In genomic region chr16:65816059-65816458, GRCm38 (mm10) we compare ENCODE assay signal across 10 mouse cellular contexts. TPM values are rescaled to one million over a fixed set of nuclear protein-coding genes. Genes with fewer than 3 reads are reported as not detected.
DNase-seq lines count a peak whose midpoint lies in the region; ATAC-seq and TF ChIP-seq lines count a peak whose summit lies in the region.
"Had no signal": no experiment of that assay in that cellular context is flagged by ENCODE, and none has a peak within 500 bp of the region (broad histone marks: within the 10 kb centered on the region; RNA-seq: fewer than 3 reads in every experiment).

No protein-coding gene starts in this region.

- H3K4me1 ChIP-seq in heart, embryonic 13.5 days, result peaks cover 12% of the 10 kb centered on the region
- H3K4me1 ChIP-seq in ES-Bruce4 (ENCODE audit: control insufficient read depth, insufficient read depth, low read length), result no peaks in the 10 kb centered on the region
- H3K4me1 ChIP-seq in forebrain, embryonic 15.5 days, result peaks cover 13% of the 10 kb centered on the region
- no peaks in the 10 kb centered on the region for H3K4me1 ChIP-seq in midbrain, embryonic 11.5 days (ENCODE audit: control insufficient read depth, insufficient read depth, low read length)

- peaks cover 12% of the 10 kb centered on the region; the same call in 1 of the 2 replicates for H3K27me3 ChIP-seq in heart, embryonic 13.5 days (replicated peaks)
- no peaks in the 10 kb centered on the region; the same call in none of the 2 replicates for H3K27me3 ChIP-seq in ES-Bruce4 (ENCODE audit: control insufficient read depth, insufficient read depth, low read length, poor library complexity, severe bottlenecking)
- H3K27me3 ChIP-seq in forebrain, embryonic 15.5 days, result peaks cover 8% of the 10 kb centered on the region
- H3K27me3 ChIP-seq in midbrain, embryonic 11.5 days (ENCODE audit: control insufficient read depth, insufficient read depth, low read length), result peaks cover 8% of the 10 kb centered on the region

- TF ChIP-seq POLR2A in ES-Bruce4 (IDR thresholded peaks at IDR 0.05; ENCODE audit: insufficient read depth, low read length), result no peak

- H3K4me3 ChIP-seq in heart, embryonic 13.5 days, result peak overlapping the region; percentile 79
- peak overlapping the region; percentile 79 for H3K4me3 ChIP-seq in ES-Bruce4 (ENCODE audit: low read depth, low read length)
- H3K4me3 ChIP-seq in forebrain, embryonic 15.5 days, result peak overlapping the region; percentile 68
- peak overlapping the region; percentile 63; the same call in 1 of the 2 replicates for H3K4me3 ChIP-seq in midbrain, embryonic 11.5 days (ENCODE audit: low read depth, low read length)

- no peak overlapping the region for H3K27ac ChIP-seq in heart, embryonic 13.5 days (replicated peaks)
- H3K27ac ChIP-seq in ES-Bruce4 (ENCODE audit: insufficient read depth, low read length), result no peak overlapping the region
- H3K27ac ChIP-seq in forebrain, embryonic 15.5 days (replicated peaks), result no peak overlapping the region
- H3K27ac ChIP-seq in midbrain, embryonic 11.5 days (ENCODE audit: low read depth, low read length), result no peak overlapping the region

- no peak for TF ChIP-seq EP300 in ES-Bruce4 (IDR thresholded peaks at IDR 0.05; ENCODE audit: insufficient read depth, low read depth, low read length)

- ATAC-seq in heart, embryonic 13.5 days (ENCODE audit: extremely low read depth, insufficient number of reproducible peaks, low FRiP score, low TSS enrichment), result no peak
- no peak for ATAC-seq in forebrain, embryonic 15.5 days (replicated peaks)
- no peak for ATAC-seq in midbrain, embryonic 11.5 days (ENCODE audit: low FRiP score)

- peak overlapping the region; percentile 81; the same call in 1 of the 2 replicates for H3K9ac ChIP-seq in heart, embryonic 13.5 days
- peak overlapping the region; percentile 27 for H3K9ac ChIP-seq in ES-Bruce4 (ENCODE audit: low read depth, poor library complexity, severe bottlenecking)
- no peak overlapping the region for H3K9ac ChIP-seq in forebrain, embryonic 15.5 days (replicated peaks)
- no peak overlapping the region; the same call in 1 of the 2 replicates for H3K9ac ChIP-seq in midbrain, embryonic 11.5 days (ENCODE audit: low read length)

- no peaks in the 10 kb centered on the region for H3K36me3 ChIP-seq in heart, embryonic 13.5 days
- H3K36me3 ChIP-seq in ES-Bruce4 (ENCODE audit: control insufficient read depth, insufficient read depth, low read length, poor library complexity, severe bottlenecking), result no peaks in the 10 kb centered on the region
- no peaks in the 10 kb centered on the region for H3K36me3 ChIP-seq in forebrain, embryonic 15.5 days
- no peaks in the 10 kb centered on the region for H3K36me3 ChIP-seq in midbrain, embryonic 11.5 days (ENCODE audit: control insufficient read depth, insufficient read depth, low read length)

- no peak for DNase-seq in heart, postnatal 4 days
- DNase-seq in midbrain, embryonic 11.5 days (ENCODE audit: low spot score, missing footprints), result peak; percentile 85
- DNase-seq in thymus, postnatal 25 days, result no peak
- DNase-seq in urinary bladder, adult 2 months (ENCODE audit: low spot score), result no peak
- no peak for DNase-seq in T-cell, adult 2 months (ENCODE audit: low spot score)

- no peak for TF ChIP-seq CTCF in ES-Bruce4 (IDR thresholded peaks at IDR 0.05; ENCODE audit: low read depth, low read length)

- WGBS in heart, embryonic 13.5 days, result 26% methylated on average over 3 of the region's 3 CpGs
- 24% methylated on average over 3 of the region's 3 CpGs for WGBS in forebrain, embryonic 15.5 days
- 16% methylated on average over 3 of the region's 3 CpGs for WGBS in midbrain, embryonic 11.5 days

- H3K9me3 ChIP-seq in heart, embryonic 13.5 days, result peaks cover 8% of the 10 kb centered on the region; the same call in 1 of the 2 replicates
- no peaks in the 10 kb centered on the region for H3K9me3 ChIP-seq in ES-Bruce4 (replicated peaks; ENCODE audit: control insufficient read depth, insufficient read depth, low read length, poor library complexity, severe bottlenecking)
- no peaks in the 10 kb centered on the region for H3K9me3 ChIP-seq in forebrain, embryonic 15.5 days
- no peaks in the 10 kb centered on the region for H3K9me3 ChIP-seq in midbrain, embryonic 11.5 days (ENCODE audit: control insufficient read depth, low read length)

- peak overlapping the region; percentile 97 for H3K4me2 ChIP-seq in heart, embryonic 13.5 days
- H3K4me2 ChIP-seq in forebrain, embryonic 15.5 days (replicated peaks), result peak overlapping the region; percentile 85
- H3K4me2 ChIP-seq in midbrain, embryonic 11.5 days, result peak overlapping the region; percentile 97

RNA-seq across cellular contexts. Expression of gene Vgll3, which starts 1.0 kb away (rescaled TPM):
- polyA plus RNA-seq in heart, embryonic 13.5 days (2015; fragmentation: Nextera tagmentation; extraction: Ambion mirVana), result 2.2 and 2.9 TPM in 2 replicates
- total RNA-seq in heart, postnatal 4 days (2021), result 1 to 10 TPM; 3.7 to 4.3 TPM
- 31.1 and 34.7 TPM in 2 replicates for polyA plus RNA-seq in ES-Bruce4 (2011; ENCODE audit: insufficient read depth, insufficient read length, low read depth, missing spikeins)
- polyA plus RNA-seq in forebrain, embryonic 15.5 days (2015; fragmentation: Nextera tagmentation; extraction: Ambion mirVana), result 0.45 and 0.52 TPM in 2 replicates
- 2.3 and 2.9 TPM in 2 replicates for polyA plus RNA-seq in midbrain, embryonic 11.5 days (2014; fragmentation: Nextera tagmentation; extraction: Ambion mirVana)
- polyA plus RNA-seq in urinary bladder, adult 2 months (2012; rRNA removed), result 8.4 and 12.3 TPM in 2 replicates
- total RNA-seq: common myeloid progenitor, adult 5-6 weeks; MEL had no signal

Comparison
In these comparisons a context has a peak if more than half of its experiments do, and no peak if none do; other contexts are left out.
1. H3K9ac ChIP-seq: peak in heart, embryonic 13.5 days (single experiment) and ES-Bruce4 (single experiment); none in forebrain, embryonic 15.5 days (single experiment) and midbrain, embryonic 11.5 days (single experiment).
2. Peak in every context shown above with its lines, with median percentiles within 50 percentile points of each other: H3K4me2 ChIP-seq and H3K4me3 ChIP-seq.